Mouse (Mus musculus): ENCODE data around the gene Esrra.

Esrra gene

GRCm38 (mm10) chr19:6920741-6921636, 624 bp downstream of the Esrra start:
- peak; percentile 86 for DNase-seq (ENCODE audit: low read depth, low spot score)

DNA sequence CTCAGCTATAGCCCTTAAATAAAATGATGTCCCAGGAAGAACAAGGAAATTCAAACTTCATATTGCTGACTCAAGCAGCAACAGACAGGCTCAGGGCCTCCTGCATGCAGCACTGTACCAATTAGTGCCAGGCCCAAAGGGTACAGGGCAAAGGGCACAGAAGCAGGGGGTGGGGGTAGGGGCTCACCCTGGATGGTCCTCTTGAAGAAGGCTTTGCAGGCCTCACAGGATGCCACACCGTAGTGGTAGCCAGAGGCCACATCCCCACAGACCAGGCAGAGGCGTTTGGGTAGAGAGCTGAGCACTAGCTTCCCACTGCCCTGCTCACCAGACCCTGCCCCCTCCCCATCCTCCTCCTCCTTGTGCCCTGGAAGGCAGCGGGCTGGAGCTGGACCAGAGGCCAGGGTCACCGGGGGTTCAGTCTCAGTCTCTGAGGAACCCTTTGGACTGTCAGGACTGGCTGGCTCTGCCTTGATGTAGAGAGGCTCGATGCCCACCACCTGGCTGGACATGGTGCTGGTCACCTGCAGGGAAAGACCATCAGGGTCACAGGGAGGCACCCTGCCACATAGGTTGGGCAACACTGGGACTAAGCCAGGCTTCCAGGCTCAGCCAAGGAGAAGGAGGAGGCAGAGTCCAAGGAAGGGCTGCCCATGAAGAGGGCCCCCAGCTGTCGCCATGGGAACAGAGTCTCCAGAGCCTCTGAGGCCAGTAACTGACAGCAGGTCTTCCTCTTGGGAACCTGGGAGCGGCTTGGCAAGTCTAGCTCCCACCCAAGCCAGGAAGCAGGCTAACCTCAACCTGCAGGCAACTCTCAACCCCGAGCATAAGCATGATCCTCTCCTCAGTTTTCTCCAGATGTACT, 1.5 kb downstream of the Esrra start:
- DNase-seq (ENCODE audit: low read depth, low spot score), result no peak

DNA sequence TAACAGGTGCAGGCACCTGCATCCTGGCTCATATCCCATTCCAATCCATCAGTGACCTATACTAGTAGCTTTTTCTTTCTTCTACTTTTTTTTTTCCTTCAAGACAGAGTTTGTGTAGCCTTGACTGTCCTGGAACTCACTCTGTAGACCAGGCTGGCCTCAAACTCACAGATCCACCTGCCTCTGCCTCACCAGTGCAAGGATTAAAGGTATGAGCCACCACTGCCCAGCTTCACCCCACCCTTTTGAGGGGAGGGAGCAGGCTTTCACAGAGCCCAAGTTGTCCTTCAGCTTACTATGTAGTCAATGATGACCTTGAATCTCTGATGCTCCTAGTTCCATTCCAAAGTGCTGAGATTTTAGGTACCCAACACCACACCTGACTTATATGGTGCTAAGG, 2.2 kb downstream of the Esrra start:
- no peak for DNase-seq (ENCODE audit: low read depth, low spot score)

- no peak for DNase-seq (ENCODE audit: low read depth, low spot score)
Observed at GRCm38 (mm10) chr19:6918321-6918720, 3.3 kb downstream of the Esrra start.

GRCm38 (mm10) chr19:6916496-6916895, 5.1 kb downstream of the Esrra start:
- no peak for DNase-seq (ENCODE audit: low read depth, low spot score)

DNA sequence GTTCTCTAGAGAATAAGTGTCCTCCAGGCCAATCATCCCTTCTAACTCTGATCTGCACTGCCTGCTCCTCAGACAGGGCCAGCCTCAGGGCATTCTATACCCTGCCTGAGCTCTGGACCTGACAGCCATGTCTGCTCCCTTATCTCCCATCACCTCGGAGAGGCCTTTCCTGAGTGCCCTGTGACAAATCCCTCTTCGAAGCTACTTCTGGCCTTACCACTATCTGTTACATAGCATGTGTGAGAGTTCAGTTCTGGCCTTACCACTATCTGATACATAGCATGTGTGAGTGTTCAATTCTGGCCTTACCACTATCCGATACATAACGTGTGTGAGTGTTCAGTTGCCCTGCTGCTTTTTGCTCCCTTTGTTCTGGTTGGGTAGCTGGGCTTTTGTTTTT, 6.3 kb downstream of the Esrra start:
- no peak for DNase-seq (ENCODE audit: low read depth, low spot score)

DNA sequence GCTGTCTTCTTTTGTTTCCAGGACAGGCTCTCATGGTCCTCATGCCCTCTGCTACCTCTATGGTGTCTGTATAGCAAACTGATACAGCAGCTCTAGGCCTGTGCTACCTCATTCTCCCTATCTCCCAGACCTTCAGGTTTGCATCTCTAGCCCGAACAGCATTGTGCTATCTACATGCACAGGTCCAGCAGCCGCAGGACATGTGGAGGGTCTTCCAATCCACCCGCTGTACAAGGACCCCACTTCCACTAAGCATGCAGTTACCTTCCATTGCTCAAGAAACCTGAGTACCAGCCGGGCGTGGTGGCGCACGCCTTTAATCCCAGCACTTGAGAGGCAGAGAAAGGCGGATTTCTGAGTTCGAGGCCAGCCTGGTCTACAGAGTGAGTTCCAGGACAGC, 7.1 kb downstream of the Esrra start:
- DNase-seq (ENCODE audit: low read depth, low spot score), result no peak

DNA sequence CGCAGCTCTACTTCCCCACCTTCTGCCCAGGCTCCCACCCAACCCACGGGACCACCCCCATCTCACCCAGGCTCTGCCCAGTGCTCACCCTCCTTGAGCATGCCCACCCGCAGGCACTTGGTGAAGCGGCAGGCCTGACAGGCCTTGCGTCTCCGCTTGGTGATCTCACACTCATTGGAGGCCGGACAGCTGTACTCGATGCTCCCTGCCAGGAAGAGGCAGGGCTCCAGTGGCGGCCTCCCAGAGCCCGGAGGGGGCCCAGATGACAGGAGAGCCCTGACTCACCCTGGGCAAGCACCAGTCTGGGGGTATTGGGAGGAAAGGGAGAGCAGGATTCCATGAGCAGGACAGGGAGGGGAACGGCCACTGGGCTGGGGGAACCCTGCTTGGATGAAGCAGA, 7.6 kb downstream of the Esrra start:
- no peak for DNase-seq (ENCODE audit: low read depth, low spot score)

DNA sequence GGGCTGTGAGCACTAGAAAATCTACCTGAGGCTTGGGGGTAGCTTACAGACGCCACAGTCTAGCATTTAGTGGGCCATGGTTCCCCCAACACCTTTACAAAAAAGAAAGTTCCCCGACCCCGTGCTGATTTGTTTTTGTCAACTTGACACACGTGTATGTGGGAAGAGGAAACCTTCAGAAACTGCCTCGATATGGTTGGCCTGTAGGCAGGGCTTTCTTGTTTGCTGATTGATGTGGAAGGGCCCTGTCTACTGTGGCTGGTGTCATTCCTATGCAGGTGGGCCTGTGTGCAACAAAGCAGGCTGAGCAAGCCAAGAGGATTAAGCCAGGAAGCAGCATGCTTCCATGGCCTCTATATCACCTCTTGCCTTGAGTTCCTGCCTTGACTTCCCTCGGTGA, 8.6 kb downstream of the Esrra start:
- DNase-seq (ENCODE audit: low read depth, low spot score), result no peak

DNA sequence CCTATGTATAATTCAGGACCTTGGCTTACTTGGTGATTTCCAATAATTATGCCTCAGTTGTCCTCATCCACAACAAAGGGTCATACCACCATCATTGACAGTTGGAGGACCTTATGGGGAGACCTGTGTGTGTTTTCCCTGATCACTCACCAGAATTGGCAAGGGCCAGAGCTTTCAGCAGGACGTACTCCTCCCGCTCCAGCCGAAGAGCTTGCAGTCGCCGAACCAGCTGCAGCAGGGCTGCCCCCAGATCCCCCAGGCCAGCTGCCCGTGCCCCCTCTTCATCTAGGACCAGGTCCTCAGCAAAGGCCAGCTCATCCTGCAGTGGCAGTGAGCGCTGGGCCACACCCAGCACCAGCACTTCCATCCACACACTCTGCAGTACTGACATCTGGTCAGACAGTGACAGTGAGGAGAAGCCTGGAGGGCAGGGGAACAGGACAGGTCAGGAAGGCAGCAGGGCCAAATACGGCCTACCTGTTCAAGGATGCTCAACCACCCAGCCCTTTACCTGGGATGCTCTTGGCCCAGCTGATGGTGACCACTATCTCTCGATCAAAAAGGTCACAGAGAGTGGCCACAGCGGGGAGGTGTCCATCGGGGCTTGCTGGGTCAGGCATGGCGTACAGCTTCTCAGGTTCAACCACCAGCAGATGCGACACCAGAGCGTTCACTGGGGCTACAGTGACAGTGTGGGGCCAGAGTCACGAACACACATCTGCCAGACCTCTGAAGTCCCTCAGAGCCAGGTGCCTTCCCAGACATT, 9.2 kb downstream of the Esrra start:
- DNase-seq (ENCODE audit: low read depth, low spot score), result no peak

DNA sequence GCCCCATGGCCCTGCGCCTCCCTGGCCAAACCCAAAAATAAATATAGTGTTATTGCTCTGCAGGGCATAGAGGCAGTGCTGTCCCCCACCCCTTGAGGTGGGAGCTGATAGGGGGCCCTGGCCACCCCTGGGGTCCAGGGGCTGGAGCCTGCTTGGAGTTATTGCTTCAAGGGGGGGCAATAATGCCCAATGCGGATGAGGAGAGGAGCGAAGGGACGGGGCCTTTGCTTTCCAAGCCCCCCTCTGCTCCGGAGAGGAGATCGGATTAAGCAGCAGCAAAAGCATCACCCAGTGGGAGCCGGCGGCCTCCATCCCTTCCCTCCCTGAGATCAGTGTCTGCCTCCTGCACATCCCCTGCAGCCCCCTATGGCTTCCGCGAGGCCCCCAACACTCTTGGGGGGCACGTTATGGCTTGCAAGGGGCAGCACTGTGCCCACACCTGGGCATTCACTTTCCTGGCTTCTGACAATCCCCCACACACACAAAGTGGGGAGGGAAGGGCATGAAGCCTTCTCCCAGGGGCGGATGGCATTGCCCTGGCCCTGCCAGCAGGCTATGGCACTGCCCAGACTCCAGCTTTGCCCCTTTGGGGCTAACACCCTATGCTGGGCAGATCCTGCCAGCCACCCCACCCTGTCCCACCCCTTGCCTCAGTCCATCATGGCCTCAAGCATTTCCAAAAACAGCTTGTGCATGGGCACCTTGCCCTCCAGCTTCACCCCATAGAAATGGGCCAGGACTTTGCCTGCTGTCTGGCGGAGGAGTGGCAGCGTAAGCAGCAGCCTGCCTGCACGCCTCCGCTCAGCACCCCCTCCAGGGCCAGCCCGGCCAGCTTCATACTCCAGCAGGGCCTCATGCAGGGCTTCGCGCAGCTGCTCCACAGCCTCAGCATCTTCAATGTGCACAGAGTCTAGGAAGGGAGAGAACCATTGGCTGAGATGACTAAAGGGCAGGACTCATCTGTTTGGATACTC, 10.2 kb downstream of the Esrra start:
- no peak for DNase-seq (ENCODE audit: low read depth, low spot score)

DNA sequence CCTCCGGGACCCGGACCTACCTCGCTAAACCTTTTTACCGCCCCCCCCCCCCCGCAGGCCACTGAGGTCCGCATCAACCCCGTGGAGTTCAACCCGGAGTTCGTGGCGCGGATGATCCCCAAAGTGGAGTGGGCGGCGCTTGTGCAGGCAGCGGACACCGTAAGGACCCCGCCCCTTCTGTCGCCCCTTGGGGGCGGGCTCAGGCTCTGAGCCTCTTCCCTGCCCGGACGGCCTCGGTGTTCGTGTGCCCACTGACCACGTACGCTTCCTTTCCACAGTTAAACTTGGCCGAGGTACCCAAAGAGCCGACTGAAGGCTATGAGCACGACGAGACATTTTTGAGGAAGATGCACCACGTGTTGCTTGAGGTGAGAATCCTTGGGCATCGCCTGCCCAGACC, 11.3 kb downstream of the Esrra start:
- DNase-seq (ENCODE audit: low read depth, low spot score), result peak; percentile 81

GRCm38 (mm10) chr19:6909507-6910289, 11.9 kb downstream of the Esrra start, which contains the start of the genes Trmt112 and Prdx5:
Gene Trmt112, plus strand, starts transcription at chr19:6909698.
Gene Prdx5, minus strand, starts transcription at chr19:6910106.
- DNase-seq (ENCODE audit: low read depth, low spot score), result peak; percentile 98

- no peak for DNase-seq (ENCODE audit: low read depth, low spot score)
Observed at GRCm38 (mm10) chr19:6909021-6909420, 12.6 kb downstream of the Esrra start.

DNA sequence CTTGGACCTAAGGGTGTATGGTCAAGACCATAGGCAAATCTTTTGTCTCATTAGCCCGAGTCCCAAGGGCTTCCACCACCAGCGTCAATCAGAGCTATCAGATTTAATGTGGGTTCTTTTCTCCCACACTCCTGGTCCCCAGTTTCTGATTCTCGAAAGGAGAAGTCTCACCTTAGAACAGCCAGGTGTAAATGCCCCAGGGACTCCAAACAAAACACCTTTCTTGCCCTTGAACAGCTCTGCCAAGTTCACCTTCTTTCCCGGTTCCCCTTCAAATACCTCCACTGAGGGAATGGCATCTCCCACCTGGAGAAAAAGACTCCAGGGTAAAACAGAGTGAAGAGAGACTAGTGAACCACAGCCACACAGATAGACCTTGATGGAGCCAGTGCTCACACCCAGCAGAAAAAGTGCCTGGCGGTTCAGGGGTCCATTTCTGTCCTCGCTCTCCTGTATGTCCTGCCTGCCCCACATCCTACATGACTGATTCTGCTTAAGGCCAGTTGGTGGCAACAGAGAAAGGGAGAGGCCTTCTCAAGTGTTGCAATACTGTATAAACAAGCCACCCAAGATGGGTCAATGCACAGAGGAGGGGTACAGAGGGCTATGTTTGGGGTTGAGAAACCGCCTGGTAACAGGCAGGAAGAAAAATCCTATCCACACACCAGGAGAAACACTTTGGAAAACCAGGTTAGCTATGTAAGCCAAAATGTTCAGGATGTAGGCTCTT, 13.6 kb downstream of the Esrra start:
- peak; percentile 30 for DNase-seq (ENCODE audit: low read depth, low spot score)

- DNase-seq (ENCODE audit: low read depth, low spot score), result no peak
Observed at GRCm38 (mm10) chr19:6907094-6907493, 14.5 kb downstream of the Esrra start.

DNA sequence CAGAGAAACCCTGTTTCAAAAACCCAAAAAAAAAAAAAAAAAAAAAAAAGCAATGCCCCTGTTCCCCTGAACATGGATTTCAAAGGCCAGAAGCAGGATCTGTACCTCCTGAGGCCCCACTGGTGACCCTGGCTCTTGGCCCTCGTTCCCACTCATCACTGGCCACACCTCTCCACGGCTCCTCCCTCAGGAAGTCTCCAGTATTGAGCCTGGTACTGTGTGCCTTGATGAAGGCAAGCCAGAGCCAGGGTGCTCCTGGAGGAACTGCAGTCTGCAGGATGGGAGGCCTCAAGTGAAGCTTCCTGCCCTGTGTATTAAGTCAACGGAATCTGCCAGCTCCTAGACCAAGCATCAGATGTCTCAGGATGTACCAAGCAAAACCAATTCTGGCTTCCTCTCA, 15.4 kb downstream of the Esrra start:
- DNase-seq (ENCODE audit: low read depth, low spot score), result no peak

DNA sequence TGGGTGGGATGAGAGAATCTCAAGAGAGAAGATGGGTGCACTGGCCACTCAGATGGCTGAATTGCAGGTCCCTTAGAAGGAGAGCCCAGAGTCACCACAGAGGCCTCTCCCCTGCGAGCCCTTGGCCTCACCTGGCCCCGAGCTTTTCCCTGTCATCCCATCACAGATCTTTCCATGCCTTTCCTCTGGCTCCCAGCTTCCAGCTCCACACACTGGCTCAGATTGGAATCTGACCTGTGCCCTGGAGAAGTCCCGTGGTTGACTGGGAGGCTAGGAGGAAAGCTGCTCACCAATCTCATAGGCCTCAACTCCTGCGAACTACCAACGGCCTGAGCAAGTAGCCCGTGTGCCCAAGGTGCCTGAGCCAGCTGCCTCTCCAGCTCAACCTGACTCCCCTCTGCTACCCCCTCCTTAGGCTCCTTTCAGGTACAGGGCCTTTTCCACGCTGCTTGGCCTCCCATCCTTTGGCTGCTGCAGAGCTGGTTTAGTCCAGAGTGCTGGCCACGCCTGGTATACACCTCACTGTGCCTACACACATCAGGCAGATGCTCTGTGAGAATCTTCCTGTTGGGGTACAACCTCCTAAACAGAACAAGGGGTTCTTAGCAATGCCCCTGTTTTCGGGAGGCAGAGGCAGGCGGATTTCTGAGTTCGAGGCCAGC, 16.0 kb downstream of the Esrra start:
- DNase-seq (ENCODE audit: low read depth, low spot score), result no peak

GRCm38 (mm10) chr19:6904846-6905245, 16.8 kb downstream of the Esrra start:
- no peak for DNase-seq (ENCODE audit: low read depth, low spot score)
